Mouse (Mus musculus): ENCODE measurements at regions not wholly inside any gene's neighbourhood (a gene's known extent, or its start where the extent isn't known, plus 50 kb on each side); places are given as distances from the start of the nearest gene placed in this dataset.

DNA sequence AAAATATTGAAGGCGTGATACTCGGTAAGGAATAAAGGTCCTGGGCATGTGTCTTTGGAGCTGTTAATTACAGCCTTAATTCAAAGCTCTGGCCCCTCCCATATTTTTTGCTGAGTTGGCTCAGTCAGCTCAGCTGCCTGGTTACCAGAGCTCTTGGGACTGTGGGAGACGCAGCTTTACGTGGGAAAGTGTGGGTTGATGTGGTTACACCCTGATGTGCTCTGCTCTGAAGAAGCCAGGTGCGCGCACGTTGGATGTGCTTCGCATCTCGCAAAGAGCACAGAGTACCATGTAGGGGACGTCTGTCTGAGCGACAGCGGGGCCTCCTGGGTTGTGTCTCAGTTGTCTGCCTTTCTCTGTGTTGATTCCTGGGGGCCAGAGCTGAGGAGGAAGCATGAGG is 254.8 kb downstream of the Foxo1 start:
- TF ChIP-seq CTCF (IDR thresholded peaks at IDR 0.05; ENCODE audit: low read depth) (no peak), EP300 (IDR thresholded peaks at IDR 0.05; ENCODE audit: low read depth) (no peak)

Measured in liver, postnatal 0 days (tissue).